Mouse (Mus musculus) liver, embryonic 12.5 days (tissue): Measurements from ENCODE around the gene Ciita. TPM values are rescaled to one million over a fixed set of nuclear protein-coding genes. Genes with fewer than 3 reads are reported as not detected.

Experiments used
- ATAC-seq: fragments of 200-750 bp; cut with Nextera tagmentation; 2 replicates; pipeline ENCODE4 v1.8.0; 2017; ENCODE audit warnings: moderate number of reproducible peaks, mild to moderate bottlenecking, moderate library complexity
- H3K27ac ChIP-seq: fragments of 300-500 bp; sonication (generic); 2 replicates; pipeline ENCODE4 v1.5.1; 2016; ENCODE audit warnings: mild to moderate bottlenecking
- H3K27me3 ChIP-seq: fragments of 300-500 bp; sonication (generic); replicated peaks from 2 replicates; pipeline ENCODE4 v1.6.1; 2016; ENCODE audit warnings: mild to moderate bottlenecking, moderate library complexity
- H3K36me3 ChIP-seq: fragments of 300-500 bp; sonication (generic); 2 replicates; pipeline ENCODE4 v1.6.1; 2016; ENCODE audit warnings: mild to moderate bottlenecking, moderate library complexity
- H3K4me1 ChIP-seq: fragments of 300-500 bp; sonication (generic); 2 replicates; pipeline ENCODE4 v1.6.1; 2016
- H3K4me2 ChIP-seq: fragments of 300-500 bp; sonication (generic); 2 replicates; pipeline ENCODE4 v1.6.1; 2016; ENCODE audit warnings: mild to moderate bottlenecking, moderate library complexity
- H3K4me3 ChIP-seq: fragments of 300-500 bp; sonication (generic); 2 replicates; pipeline ENCODE4 v1.5.1; 2016; ENCODE audit warnings: mild to moderate bottlenecking, moderate library complexity
- H3K9ac ChIP-seq: fragments of 300-500 bp; sonication (generic); 2 replicates; pipeline ENCODE4 v1.6.1; 2016; ENCODE audit warnings: mild to moderate bottlenecking, moderate library complexity
- H3K9me3 ChIP-seq: fragments of 300-500 bp; sonication (generic); replicated peaks from 2 replicates; pipeline ENCODE4 v1.6.1; 2016; ENCODE audit warnings: mild to moderate bottlenecking, moderate library complexity
- WGBS: fragments of 180-500 bp; shearing (Covaris S2); methylation state at CpG from one replicate; pipeline ENCODE4 v1.1.7; 2016; ENCODE audit not compliant: insufficient replicate concordance; 5-methylcytosine and 5-hydroxymethylcytosine counted together
- polyA plus RNA-seq: library from polyadenylated mRNA; unstranded; fragments of >200 nt; fragmentation: Nextera tagmentation; extraction: Ambion mirVana; gene quantifications from 2 replicates; pipeline ENCODE4 v1.2.1, GENCODE M21; 2016

The Ciita gene
- polyA plus RNA-seq, 1 experiment from 2014 or later: 0.13 TPM

- H3K27ac ChIP-seq: no peak overlapping the region
- no peak overlapping the region for H3K4me3 ChIP-seq
- no peaks in the 10 kb centered on the region for H3K9me3 ChIP-seq
- H3K27me3 ChIP-seq: peaks cover 12% of the 10 kb centered on the region; the same call in 1 of the 2 replicates
- H3K36me3 ChIP-seq: no peaks in the 10 kb centered on the region
- no peaks in the 10 kb centered on the region for H3K4me1 ChIP-seq
- H3K4me2 ChIP-seq: no peak overlapping the region
- no peak overlapping the region for H3K9ac ChIP-seq
- WGBS: 12% methylated on average over 8 of the region's 8 CpGs
- ATAC-seq: no peak
Observed at GRCm38 (mm10) chr16:10501865-10502264, 22.0 kb downstream of the Ciita start.

GRCm38 (mm10) chr16:10503058-10503457 lies 23.2 kb downstream of the Ciita start:
- H3K9me3 ChIP-seq: no peaks in the 10 kb centered on the region
- no peak overlapping the region for H3K4me2 ChIP-seq
- H3K27me3 ChIP-seq: peaks cover 16% of the 10 kb centered on the region; the same call in 1 of the 2 replicates
- H3K4me1 ChIP-seq: no peaks in the 10 kb centered on the region
- H3K4me3 ChIP-seq: no peak overlapping the region
- ATAC-seq: no peak
- WGBS: 50% methylated on average over 2 of the region's 2 CpGs
- no peak overlapping the region for H3K9ac ChIP-seq
- no peaks in the 10 kb centered on the region for H3K36me3 ChIP-seq
- no peak overlapping the region for H3K27ac ChIP-seq

- H3K36me3 ChIP-seq: no peaks in the 10 kb centered on the region
- no peaks in the 10 kb centered on the region for H3K9me3 ChIP-seq
- no peak overlapping the region for H3K4me2 ChIP-seq
- WGBS: 51% methylated on average over 4 of the region's 4 CpGs
- no peaks in the 10 kb centered on the region for H3K4me1 ChIP-seq
- no peak overlapping the region for H3K9ac ChIP-seq
- no peak overlapping the region for H3K4me3 ChIP-seq
- H3K27ac ChIP-seq: no peak overlapping the region
- no peak for ATAC-seq
- peaks cover 8% of the 10 kb centered on the region; the same call in 1 of the 2 replicates for H3K27me3 ChIP-seq
Observed at GRCm38 (mm10) chr16:10507445-10507844, 27.6 kb downstream of the Ciita start.

- Histone ChIP-seq H3K9me3 (no peaks in the 10 kb centered on the region), H3K9ac (no peak overlapping the region), H3K4me3 (no peak overlapping the region), H3K27me3 (peaks cover 8% of the 10 kb centered on the region; the same call in 1 of the 2 replicates), H3K4me1 (no peaks in the 10 kb centered on the region), H3K36me3 (no peaks in the 10 kb centered on the region), H3K27ac (no peak overlapping the region), H3K4me2 (no peak overlapping the region)
- WGBS: 49% methylated on average over 6 of the region's 6 CpGs
- no peak for ATAC-seq
Observed at GRCm38 (mm10) chr16:10508691-10509090, 28.8 kb downstream of the Ciita start.

GRCm38 (mm10) chr16:10510477-10511133 lies 30.7 kb downstream of the Ciita start:
- 53% methylated on average over 14 of the region's 14 CpGs for WGBS
- H3K4me3 ChIP-seq: no peak overlapping the region
- H3K4me1 ChIP-seq: no peaks in the 10 kb centered on the region
- no peak for ATAC-seq
- H3K9me3 ChIP-seq: no peaks in the 10 kb centered on the region
- H3K27me3 ChIP-seq: peaks cover 8% of the 10 kb centered on the region; the same call in 1 of the 2 replicates
- no peak overlapping the region for H3K27ac ChIP-seq
- H3K36me3 ChIP-seq: no peaks in the 10 kb centered on the region
- H3K9ac ChIP-seq: no peak overlapping the region
- H3K4me2 ChIP-seq: no peak overlapping the region

GRCm38 (mm10) chr16:10511134-10511520 lies 31.3 kb downstream of the Ciita start:
- no peaks in the 10 kb centered on the region for H3K36me3 ChIP-seq
- 67% methylated on average over 12 of the region's 12 CpGs for WGBS
- H3K27me3 ChIP-seq: peaks cover 8% of the 10 kb centered on the region; the same call in 1 of the 2 replicates
- H3K27ac ChIP-seq: no peak overlapping the region
- H3K9me3 ChIP-seq: no peaks in the 10 kb centered on the region
- H3K4me2 ChIP-seq: no peak overlapping the region
- no peak for ATAC-seq
- no peak overlapping the region for H3K9ac ChIP-seq
- no peaks in the 10 kb centered on the region for H3K4me1 ChIP-seq
- no peak overlapping the region for H3K4me3 ChIP-seq

- H3K27ac ChIP-seq: no peak overlapping the region
- WGBS: 72% methylated on average over 12 of the region's 12 CpGs
Observed at GRCm38 (mm10) chr16:10515953-10516572, 36.2 kb downstream of the Ciita start.

GRCm38 (mm10) chr16:10518030-10518429 lies 38.2 kb downstream of the Ciita start:
- Histone ChIP-seq H3K4me1 (no peaks in the 10 kb centered on the region), H3K9me3 (no peaks in the 10 kb centered on the region), H3K27me3 (no peaks in the 10 kb centered on the region), H3K4me2 (no peak overlapping the region), H3K27ac (no peak overlapping the region), H3K9ac (no peak overlapping the region), H3K4me3 (no peak overlapping the region), H3K36me3 (no peaks in the 10 kb centered on the region)
- no peak for ATAC-seq
- WGBS: 39% methylated on average over 5 of the region's 5 CpGs

More at GRCm38 (mm10) chr16:10515953-10516572, 36.2 kb downstream of the Ciita start:
- Histone ChIP-seq H3K36me3 (no peaks in the 10 kb centered on the region), H3K4me2 (no peak overlapping the region), H3K9ac (no peak overlapping the region), H3K27me3 (no peaks in the 10 kb centered on the region; the same call in 1 of the 2 replicates), H3K4me1 (no peaks in the 10 kb centered on the region), H3K4me3 (no peak overlapping the region), H3K9me3 (no peaks in the 10 kb centered on the region)
- ATAC-seq: no peak

GRCm38 (mm10) chr16:10520908-10521614 lies 41.2 kb downstream of the Ciita start:
- no peak for ATAC-seq
- Histone ChIP-seq H3K27ac (no peak overlapping the region), H3K27me3 (no peaks in the 10 kb centered on the region), H3K4me3 (no peak overlapping the region), H3K4me1 (0 out of 2 replicates have a peak, but pooled peaks cover 11% of the 10 kb centered on the region), H3K4me2 (no peak overlapping the region), H3K36me3 (no peaks in the 10 kb centered on the region), H3K9ac (no peak overlapping the region), H3K9me3 (no peaks in the 10 kb centered on the region)
- 35% methylated on average over 2 of the region's 2 CpGs for WGBS

- Histone ChIP-seq H3K27ac (no peak overlapping the region), H3K4me1 (0 out of 2 replicates have a peak, but pooled peaks cover 11% of the 10 kb centered on the region), H3K4me3 (no peak overlapping the region), H3K9me3 (no peaks in the 10 kb centered on the region), H3K27me3 (no peaks in the 10 kb centered on the region), H3K9ac (no peak overlapping the region), H3K4me2 (no peak overlapping the region), H3K36me3 (no peaks in the 10 kb centered on the region)
- 80% methylated on average over 1 of the region's 1 CpGs for WGBS
- no peak for ATAC-seq
Observed at GRCm38 (mm10) chr16:10522811-10523210, 43.0 kb downstream of the Ciita start.

- Histone ChIP-seq H3K4me1 (0 out of 2 replicates have a peak, but pooled peaks cover 11% of the 10 kb centered on the region), H3K9me3 (no peaks in the 10 kb centered on the region), H3K9ac (no peak overlapping the region), H3K27me3 (no peaks in the 10 kb centered on the region), H3K27ac (no peak overlapping the region), H3K4me3 (no peak overlapping the region), H3K36me3 (no peaks in the 10 kb centered on the region), H3K4me2 (no peak overlapping the region)
- 77% methylated on average over 8 of the region's 8 CpGs for WGBS
- ATAC-seq: no peak
Observed at GRCm38 (mm10) chr16:10523650-10524049, 43.8 kb downstream of the Ciita start.
